Mouse (Mus musculus): ENCODE results near the gene Pithd1. TPM values are rescaled to one million over a fixed set of nuclear protein-coding genes. Genes with fewer than 3 reads are reported as not detected.
A peak's percentile ranks its signal among the peaks of the same experiment; 100 is the strongest.

Pithd1 gene
- polyA plus RNA-seq, 1 experiment from 2014 or later = 67.6 TPM

GRCm38 (mm10) chr4:136022924-136023323, 35.9 kb upstream of the Pithd1 start:
- no peak overlapping the region for H3K4me2 ChIP-seq (ENCODE audit: low read depth, low read length, severe bottlenecking)
- H3K9ac ChIP-seq (ENCODE audit: low read length) = no peak overlapping the region
- ATAC-seq (replicated peaks; ENCODE audit: low FRiP score) (no peak), DNase-seq (ENCODE audit: low spot score) (no peak)
- H3K27ac ChIP-seq (ENCODE audit: low read depth, low read length) = no peak overlapping the region
- 0 out of 2 replicates have a peak, but pooled peaks cover 5% of the 10 kb centered on the region for H3K4me1 ChIP-seq (replicated peaks; ENCODE audit: control insufficient read depth, insufficient read depth, low read length)
- 95% methylated on average over 9 of the region's 9 CpGs for WGBS
- no peaks in the 10 kb centered on the region for H3K27me3 ChIP-seq (ENCODE audit: control insufficient read depth, insufficient read depth, low read length)
- no peak overlapping the region for H3K4me3 ChIP-seq (ENCODE audit: low read depth, low read length)
- H3K9me3 ChIP-seq (ENCODE audit: control insufficient read depth, low read length) = no peaks in the 10 kb centered on the region
- no peaks in the 10 kb centered on the region for H3K36me3 ChIP-seq (ENCODE audit: control insufficient read depth, insufficient read depth, low read length)

GRCm38 (mm10) chr4:136021549-136022047, 34.5 kb upstream of the Pithd1 start, which contains the start of gene Eloa:
Eloa (minus strand) TSS chr4:136021763.
- no peaks in the 10 kb centered on the region for H3K9me3 ChIP-seq (ENCODE audit: control insufficient read depth, low read length)
- peak within 1 kb of the TSS; percentile 91 for H3K9ac ChIP-seq (ENCODE audit: low read length)
- H3K27ac ChIP-seq (ENCODE audit: low read depth, low read length) = peak within 1 kb of the TSS; percentile 62
- no peaks in the 10 kb centered on the region for H3K27me3 ChIP-seq (ENCODE audit: control insufficient read depth, insufficient read depth, low read length)
- H3K4me3 ChIP-seq (ENCODE audit: low read depth, low read length) = peak within 1 kb of the TSS; percentile 99
- H3K36me3 ChIP-seq (ENCODE audit: control insufficient read depth, insufficient read depth, low read length) = no peaks in the 10 kb centered on the region
- 0 out of 2 replicates have a peak, but pooled peaks cover 5% of the 10 kb centered on the region for H3K4me1 ChIP-seq (replicated peaks; ENCODE audit: control insufficient read depth, insufficient read depth, low read length)
- H3K4me2 ChIP-seq (ENCODE audit: low read depth, low read length, severe bottlenecking) = peak within 1 kb of the TSS; percentile 80
- DNase-seq (ENCODE audit: low spot score) (peak; percentile 100), ATAC-seq (replicated peaks; ENCODE audit: low FRiP score) (peak; percentile 98)
- WGBS = under 1% methylated on average over 45 of the region's 48 CpGs

GRCm38 (mm10) chr4:136020743-136021548, 33.9 kb upstream of the Pithd1 start:
- ATAC-seq (replicated peaks; ENCODE audit: low FRiP score) (peak; percentile 72), DNase-seq (ENCODE audit: low spot score) (no peak)
- no peaks in the 10 kb centered on the region for H3K36me3 ChIP-seq (ENCODE audit: control insufficient read depth, insufficient read depth, low read length)
- 0 out of 2 replicates have a peak, but pooled peaks cover 5% of the 10 kb centered on the region for H3K4me1 ChIP-seq (replicated peaks; ENCODE audit: control insufficient read depth, insufficient read depth, low read length)
- peak overlapping the region; percentile 62 for H3K27ac ChIP-seq (ENCODE audit: low read depth, low read length)
- no peaks in the 10 kb centered on the region for H3K9me3 ChIP-seq (ENCODE audit: control insufficient read depth, low read length)
- WGBS = 2% methylated on average over 51 of the region's 62 CpGs
- peak overlapping the region; percentile 99 for H3K4me3 ChIP-seq (ENCODE audit: low read depth, low read length)
- peak overlapping the region; percentile 80 for H3K4me2 ChIP-seq (ENCODE audit: low read depth, low read length, severe bottlenecking)
- H3K27me3 ChIP-seq (ENCODE audit: control insufficient read depth, insufficient read depth, low read length) = no peaks in the 10 kb centered on the region
- peak overlapping the region; percentile 91 for H3K9ac ChIP-seq (ENCODE audit: low read length)

- no peak for DNase-seq (ENCODE audit: low spot score)
- Histone ChIP-seq H3K4me1 (replicated peaks; ENCODE audit: control insufficient read depth, insufficient read depth, low read length) (0 out of 2 replicates have a peak, but pooled peaks cover 5% of the 10 kb centered on the region), H3K9me3 (ENCODE audit: control insufficient read depth, low read length) (no peaks in the 10 kb centered on the region), H3K9ac (ENCODE audit: low read length) (no peak overlapping the region), H3K4me3 (ENCODE audit: low read depth, low read length) (no peak overlapping the region), H3K36me3 (ENCODE audit: control insufficient read depth, insufficient read depth, low read length) (no peaks in the 10 kb centered on the region; the same call in 1 of the 2 replicates), H3K27me3 (ENCODE audit: control insufficient read depth, insufficient read depth, low read length) (no peaks in the 10 kb centered on the region), H3K27ac (ENCODE audit: low read depth, low read length) (no peak overlapping the region), H3K4me2 (ENCODE audit: low read depth, low read length, severe bottlenecking) (no peak overlapping the region)
- ATAC-seq (replicated peaks; ENCODE audit: low FRiP score) = no peak
- 76% methylated on average over 3 of the region's 3 CpGs for WGBS
These were observed 29.1 kb upstream of the Pithd1 start for GRCm38 (mm10) chr4:136016059-136016602.

- H3K36me3 ChIP-seq (ENCODE audit: control insufficient read depth, insufficient read depth, low read length) = peaks cover 16% of the 10 kb centered on the region
- H3K27ac ChIP-seq (ENCODE audit: low read depth, low read length) = no peak overlapping the region
- no peaks in the 10 kb centered on the region for H3K9me3 ChIP-seq (ENCODE audit: control insufficient read depth, low read length)
- ATAC-seq (replicated peaks; ENCODE audit: low FRiP score) = no peak
- H3K4me3 ChIP-seq (ENCODE audit: low read depth, low read length) = no peak overlapping the region
- no peak overlapping the region for H3K9ac ChIP-seq (ENCODE audit: low read length)
- no peak overlapping the region for H3K4me2 ChIP-seq (ENCODE audit: low read depth, low read length, severe bottlenecking)
- no peaks in the 10 kb centered on the region for H3K27me3 ChIP-seq (ENCODE audit: control insufficient read depth, insufficient read depth, low read length)
- no peak for DNase-seq (ENCODE audit: low spot score)
- H3K4me1 ChIP-seq (replicated peaks; ENCODE audit: control insufficient read depth, insufficient read depth, low read length) = no peaks in the 10 kb centered on the region
- 90% methylated on average over 4 of the region's 4 CpGs for WGBS
These were observed 23.5 kb upstream of the Pithd1 start for GRCm38 (mm10) chr4:136010586-136010985.

- no peaks in the 10 kb centered on the region for H3K4me1 ChIP-seq (replicated peaks; ENCODE audit: control insufficient read depth, insufficient read depth, low read length)
- no peaks in the 10 kb centered on the region for H3K9me3 ChIP-seq (ENCODE audit: control insufficient read depth, low read length)
- H3K27ac ChIP-seq (ENCODE audit: low read depth, low read length) = no peak overlapping the region
- no peaks in the 10 kb centered on the region for H3K27me3 ChIP-seq (ENCODE audit: control insufficient read depth, insufficient read depth, low read length)
- peaks cover 21% of the 10 kb centered on the region for H3K36me3 ChIP-seq (ENCODE audit: control insufficient read depth, insufficient read depth, low read length)
- ATAC-seq (replicated peaks; ENCODE audit: low FRiP score) (no peak), DNase-seq (ENCODE audit: low spot score) (no peak)
- no peak overlapping the region for H3K4me2 ChIP-seq (ENCODE audit: low read depth, low read length, severe bottlenecking)
- 96% methylated on average over 8 of the region's 8 CpGs for WGBS
- no peak overlapping the region for H3K9ac ChIP-seq (ENCODE audit: low read length)
- no peak overlapping the region for H3K4me3 ChIP-seq (ENCODE audit: low read depth, low read length)
These were observed 21.9 kb upstream of the Pithd1 start for GRCm38 (mm10) chr4:136008782-136009447.

GRCm38 (mm10) chr4:136006821-136007220, 19.8 kb upstream of the Pithd1 start:
- no peak for ATAC-seq (replicated peaks; ENCODE audit: low FRiP score)
- Histone ChIP-seq H3K36me3 (ENCODE audit: control insufficient read depth, insufficient read depth, low read length) (peaks cover 24% of the 10 kb centered on the region), H3K9me3 (ENCODE audit: control insufficient read depth, low read length) (no peaks in the 10 kb centered on the region)

GRCm38 (mm10) chr4:136004921-136005320, 17.9 kb upstream of the Pithd1 start:
- WGBS = 89% methylated on average over 2 of the region's 2 CpGs
- ATAC-seq (replicated peaks; ENCODE audit: low FRiP score) (no peak), DNase-seq (ENCODE audit: low spot score) (no peak)

More at GRCm38 (mm10) chr4:136006821-136007220, 19.8 kb upstream of the Pithd1 start:
- no peaks in the 10 kb centered on the region for H3K27me3 ChIP-seq (ENCODE audit: control insufficient read depth, insufficient read depth, low read length)
- DNase-seq (ENCODE audit: low spot score) = no peak
- no peak overlapping the region for H3K27ac ChIP-seq (ENCODE audit: low read depth, low read length)
- no peak overlapping the region for H3K4me3 ChIP-seq (ENCODE audit: low read depth, low read length)
- H3K4me2 ChIP-seq (ENCODE audit: low read depth, low read length, severe bottlenecking) = no peak overlapping the region
- no peak overlapping the region for H3K9ac ChIP-seq (ENCODE audit: low read length)
- H3K4me1 ChIP-seq (replicated peaks; ENCODE audit: control insufficient read depth, insufficient read depth, low read length) = no peaks in the 10 kb centered on the region
- WGBS = 97% methylated on average over 3 of the region's 3 CpGs

More at GRCm38 (mm10) chr4:136004921-136005320, 17.9 kb upstream of the Pithd1 start:
- H3K36me3 ChIP-seq (ENCODE audit: control insufficient read depth, insufficient read depth, low read length) = peaks cover 18% of the 10 kb centered on the region
- H3K9me3 ChIP-seq (ENCODE audit: control insufficient read depth, low read length) = no peaks in the 10 kb centered on the region
- no peak overlapping the region for H3K27ac ChIP-seq (ENCODE audit: low read depth, low read length)
- no peak overlapping the region for H3K9ac ChIP-seq (ENCODE audit: low read length)
- no peaks in the 10 kb centered on the region for H3K27me3 ChIP-seq (ENCODE audit: control insufficient read depth, insufficient read depth, low read length)
- H3K4me1 ChIP-seq (replicated peaks; ENCODE audit: control insufficient read depth, insufficient read depth, low read length) = no peaks in the 10 kb centered on the region
- no peak overlapping the region for H3K4me2 ChIP-seq (ENCODE audit: low read depth, low read length, severe bottlenecking)
- H3K4me3 ChIP-seq (ENCODE audit: low read depth, low read length) = no peak overlapping the region

Data from forebrain, embryonic 11.5 days (tissue).